Mouse (Mus musculus): ENCODE results near the gene Cyp2e1. TPM values are rescaled to one million over a fixed set of nuclear protein-coding genes. Genes with fewer than 3 reads are reported as not detected.

Gene Cyp2e1
- not detected in 2 replicates for polyA plus RNA-seq (2012)

- no peaks in the 10 kb centered on the region for H3K9me3 ChIP-seq (ENCODE audit: control insufficient read depth, low read length)
- TF ChIP-seq GATA1 (IDR thresholded peaks at IDR 0.05; ENCODE audit: low read length) (no peak), TAL1 (IDR thresholded peaks at IDR 0.05; ENCODE audit: low read length) (no peak)
- H3K27me3 ChIP-seq (ENCODE audit: control insufficient read depth): no peaks in the 10 kb centered on the region
- H3K36me3 ChIP-seq (ENCODE audit: control insufficient read depth): no peaks in the 10 kb centered on the region
- H3K4me1 ChIP-seq (ENCODE audit: control insufficient read depth): no peaks in the 10 kb centered on the region
- H3K4me3 ChIP-seq (replicated peaks): no peak within 1 kb of the TSS
Observed at GRCm38 (mm10) chr7:140763447-140764020, at the start of gene Cyp2e1. TSS of gene Cyp2e1 (plus strand) at chr7:140763739.

GRCm38 (mm10) chr7:140717155-140718055 is 46.1 kb upstream of the Cyp2e1 start:
- no peaks in the 10 kb centered on the region for H3K36me3 ChIP-seq (ENCODE audit: control insufficient read depth)
- H3K9me3 ChIP-seq (ENCODE audit: control insufficient read depth, low read length): peaks cover 2% of the 10 kb centered on the region; the same call in 1 of the 2 replicates
- H3K4me1 ChIP-seq (ENCODE audit: control insufficient read depth): no peaks in the 10 kb centered on the region
- no peaks in the 10 kb centered on the region for H3K27me3 ChIP-seq (ENCODE audit: control insufficient read depth)
- no peak for TF ChIP-seq TAL1 (IDR thresholded peaks at IDR 0.05; ENCODE audit: low read length)
- no peak overlapping the region for H3K4me3 ChIP-seq (replicated peaks)

DNA sequence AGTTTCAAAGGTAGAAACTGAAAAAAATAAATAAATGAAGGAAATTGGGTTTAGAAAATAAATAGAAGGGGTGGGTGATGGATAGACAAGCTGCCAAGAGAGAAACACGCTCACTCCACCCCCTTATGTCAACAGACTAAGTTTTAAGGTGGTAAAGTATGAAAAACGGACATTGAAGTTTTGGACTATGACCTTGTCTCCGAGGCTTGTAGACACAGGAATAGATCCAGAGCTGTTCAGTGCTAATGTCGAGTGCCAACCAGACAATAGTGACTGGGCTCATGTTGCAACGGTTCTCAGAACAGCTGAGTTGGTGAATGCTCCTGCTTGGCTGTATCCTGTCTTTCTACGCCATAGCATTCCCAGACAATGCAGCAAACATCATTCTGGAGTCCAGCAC is 42.4 kb upstream of the Cyp2e1 start:
- Histone ChIP-seq H3K9me3 (ENCODE audit: control insufficient read depth, low read length) (peaks cover 4% of the 10 kb centered on the region; the same call in 1 of the 2 replicates), H3K4me1 (ENCODE audit: control insufficient read depth) (no peaks in the 10 kb centered on the region), H3K27me3 (ENCODE audit: control insufficient read depth) (no peaks in the 10 kb centered on the region), H3K36me3 (ENCODE audit: control insufficient read depth) (no peaks in the 10 kb centered on the region), H3K4me3 (replicated peaks) (no peak overlapping the region)
- no peak for TF ChIP-seq GATA1 (IDR thresholded peaks at IDR 0.05; ENCODE audit: low read length)
- no peak for TF ChIP-seq TAL1 (IDR thresholded peaks at IDR 0.05; ENCODE audit: low read length)

DNA sequence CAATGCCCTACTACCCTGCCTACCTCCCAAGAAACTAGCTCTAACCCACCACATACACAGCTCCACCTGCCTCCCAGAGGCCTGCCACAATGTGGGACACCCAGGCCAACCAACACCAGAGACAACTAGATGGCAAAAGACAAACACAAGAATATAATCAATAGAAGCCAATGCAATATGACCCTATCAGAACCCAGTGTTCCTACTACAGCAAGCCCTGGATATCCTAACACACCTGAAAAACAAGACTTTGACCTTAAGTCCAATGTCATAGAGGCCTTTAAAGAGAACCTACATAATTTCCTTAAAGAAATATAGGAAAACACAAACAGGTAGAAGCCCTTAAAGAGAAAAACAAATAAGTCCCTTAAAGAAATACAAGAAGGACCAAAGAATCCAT is 38.0 kb upstream of the Cyp2e1 start:
- H3K36me3 ChIP-seq (ENCODE audit: control insufficient read depth): no peaks in the 10 kb centered on the region
- no peak overlapping the region for H3K4me3 ChIP-seq (replicated peaks)
- peaks cover 4% of the 10 kb centered on the region; the same call in 1 of the 2 replicates for H3K9me3 ChIP-seq (ENCODE audit: control insufficient read depth, low read length)
- no peaks in the 10 kb centered on the region for H3K27me3 ChIP-seq (ENCODE audit: control insufficient read depth)
- H3K4me1 ChIP-seq (ENCODE audit: control insufficient read depth): no peaks in the 10 kb centered on the region
- no peak for TF ChIP-seq GATA1 (IDR thresholded peaks at IDR 0.05; ENCODE audit: low read length)
- no peak for TF ChIP-seq TAL1 (IDR thresholded peaks at IDR 0.05; ENCODE audit: low read length)

DNA sequence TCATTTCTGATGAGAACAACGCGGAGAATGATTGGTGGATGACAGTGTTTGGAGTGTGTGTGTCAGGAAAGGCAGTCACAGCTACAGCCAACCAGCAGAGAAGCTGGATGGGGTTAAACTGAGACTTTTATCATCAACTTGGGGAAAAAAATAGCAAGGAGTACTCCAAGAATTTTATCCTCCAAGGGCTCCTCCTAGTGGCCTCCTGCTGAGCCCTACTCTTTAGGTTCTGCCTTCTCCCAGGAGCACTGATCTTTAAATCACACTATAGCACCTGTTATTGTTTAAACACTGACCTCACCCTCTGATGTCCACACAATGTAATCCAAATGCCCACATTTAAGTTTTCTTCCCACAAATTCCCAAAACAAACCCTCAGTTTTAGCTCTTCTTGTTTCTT is 30.4 kb upstream of the Cyp2e1 start:
- Histone ChIP-seq H3K27me3 (ENCODE audit: control insufficient read depth) (no peaks in the 10 kb centered on the region), H3K9me3 (ENCODE audit: control insufficient read depth, low read length) (no peaks in the 10 kb centered on the region), H3K4me1 (ENCODE audit: control insufficient read depth) (no peaks in the 10 kb centered on the region), H3K36me3 (ENCODE audit: control insufficient read depth) (no peaks in the 10 kb centered on the region), H3K4me3 (replicated peaks) (no peak overlapping the region)
- no peak for TF ChIP-seq TAL1 (IDR thresholded peaks at IDR 0.05; ENCODE audit: low read length)

DNA sequence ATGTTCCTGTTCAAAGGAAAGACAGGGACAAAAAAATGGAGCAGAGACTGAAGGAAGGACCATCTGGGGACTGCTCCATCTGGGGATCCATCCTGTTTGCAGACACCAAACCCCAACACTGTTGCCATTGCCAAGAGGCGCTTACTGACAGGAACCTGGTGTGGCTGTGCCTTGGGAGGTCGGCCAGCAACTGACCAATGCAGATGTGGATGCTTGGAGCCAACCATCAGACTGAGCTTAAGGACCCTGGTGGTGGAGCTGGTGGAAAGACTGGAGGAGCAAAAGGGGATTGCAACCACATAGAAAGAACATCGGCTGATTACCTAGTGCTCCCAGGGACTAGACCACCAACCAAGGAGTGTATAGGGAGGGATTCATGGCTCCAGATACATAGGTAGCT is 16.1 kb upstream of the Cyp2e1 start:
- no peak for TF ChIP-seq GATA1 (IDR thresholded peaks at IDR 0.05; ENCODE audit: low read length)
- no peak for TF ChIP-seq TAL1 (IDR thresholded peaks at IDR 0.05; ENCODE audit: low read length)
- Histone ChIP-seq H3K27me3 (ENCODE audit: control insufficient read depth) (no peaks in the 10 kb centered on the region), H3K9me3 (ENCODE audit: control insufficient read depth, low read length) (no peaks in the 10 kb centered on the region), H3K4me1 (ENCODE audit: control insufficient read depth) (no peaks in the 10 kb centered on the region), H3K4me3 (replicated peaks) (no peak overlapping the region), H3K36me3 (ENCODE audit: control insufficient read depth) (no peaks in the 10 kb centered on the region)

DNA sequence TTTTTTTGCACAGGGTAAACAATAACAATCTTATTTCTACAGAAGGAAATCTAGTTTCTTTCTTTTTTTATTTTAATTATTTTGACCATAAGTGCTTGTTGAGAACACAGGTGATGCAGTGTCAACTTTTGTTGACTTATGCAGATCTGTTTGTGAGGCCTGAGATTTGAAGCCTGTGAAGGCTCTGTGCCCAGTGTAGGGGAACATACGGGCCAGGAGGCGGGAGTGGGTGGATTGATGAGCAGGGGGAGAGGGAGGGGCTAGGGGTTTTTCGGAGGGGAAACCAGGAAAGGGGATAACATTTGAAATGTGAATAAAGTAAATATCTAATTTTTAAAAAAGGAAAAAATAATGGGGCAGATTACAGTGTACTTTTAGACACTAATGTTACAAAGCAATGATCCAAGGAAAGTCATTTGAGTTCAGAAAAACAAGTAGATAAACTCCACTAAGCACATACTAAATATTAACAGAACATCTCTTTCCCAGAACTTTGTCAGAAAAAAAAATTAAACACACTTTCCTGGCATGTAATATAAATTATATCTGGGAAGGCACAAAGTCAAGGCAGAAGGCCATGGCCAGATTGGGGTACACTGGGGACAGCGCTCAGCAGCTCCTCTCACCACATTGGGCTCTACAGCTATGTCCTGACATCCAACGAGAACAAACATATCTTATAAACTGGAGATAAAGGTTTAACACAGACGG is 15.3 kb upstream of the Cyp2e1 start:
- Histone ChIP-seq H3K9me3 (ENCODE audit: control insufficient read depth, low read length) (no peaks in the 10 kb centered on the region), H3K4me3 (replicated peaks) (no peak overlapping the region), H3K36me3 (ENCODE audit: control insufficient read depth) (no peaks in the 10 kb centered on the region), H3K27me3 (ENCODE audit: control insufficient read depth) (no peaks in the 10 kb centered on the region), H3K4me1 (ENCODE audit: control insufficient read depth) (no peaks in the 10 kb centered on the region)
- TF ChIP-seq TAL1 (IDR thresholded peaks at IDR 0.05; ENCODE audit: low read length) (no peak), GATA1 (IDR thresholded peaks at IDR 0.05; ENCODE audit: low read length) (no peak)

DNA sequence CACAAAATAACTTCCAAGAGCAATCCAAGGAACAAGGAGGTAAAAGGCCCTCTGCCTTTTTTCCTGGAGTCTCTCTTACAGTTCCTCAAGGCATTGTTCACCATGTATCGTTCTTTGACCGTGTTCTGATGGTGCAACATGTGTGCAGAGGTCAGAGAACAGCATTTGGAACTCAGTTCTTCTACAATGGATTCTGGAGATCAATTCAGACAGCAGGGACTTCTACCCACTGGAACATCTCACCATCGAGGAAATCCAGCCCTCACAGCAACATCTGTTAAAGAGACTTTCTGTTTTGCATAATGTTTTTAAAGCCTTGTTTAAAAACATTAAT is 14.7 kb upstream of the Cyp2e1 start:
- H3K4me3 ChIP-seq (replicated peaks): no peak overlapping the region
- H3K4me1 ChIP-seq (ENCODE audit: control insufficient read depth): no peaks in the 10 kb centered on the region
- no peaks in the 10 kb centered on the region for H3K36me3 ChIP-seq (ENCODE audit: control insufficient read depth)
- TF ChIP-seq TAL1 (IDR thresholded peaks at IDR 0.05; ENCODE audit: low read length) (no peak), GATA1 (IDR thresholded peaks at IDR 0.05; ENCODE audit: low read length) (no peak)
- H3K27me3 ChIP-seq (ENCODE audit: control insufficient read depth): no peaks in the 10 kb centered on the region
- no peaks in the 10 kb centered on the region for H3K9me3 ChIP-seq (ENCODE audit: control insufficient read depth, low read length)

- H3K36me3 ChIP-seq (ENCODE audit: control insufficient read depth): no peaks in the 10 kb centered on the region
- H3K4me1 ChIP-seq (ENCODE audit: control insufficient read depth): no peaks in the 10 kb centered on the region
- H3K4me3 ChIP-seq (replicated peaks): no peak overlapping the region
- H3K9me3 ChIP-seq (ENCODE audit: control insufficient read depth, low read length): no peaks in the 10 kb centered on the region
- no peaks in the 10 kb centered on the region for H3K27me3 ChIP-seq (ENCODE audit: control insufficient read depth)
- no peak for TF ChIP-seq TAL1 (IDR thresholded peaks at IDR 0.05; ENCODE audit: low read length)
- TF ChIP-seq GATA1 (IDR thresholded peaks at IDR 0.05; ENCODE audit: low read length): no peak
Observed at GRCm38 (mm10) chr7:140754556-140754955, 9.0 kb upstream of the Cyp2e1 start.
